Mouse (Mus musculus) stomach, embryonic 16.5 days (tissue): ENCODE measurements around the gene Exosc10. TPM values are rescaled to one million over a fixed set of nuclear protein-coding genes. Genes with fewer than 3 reads are reported as not detected.

Source experiments
- ATAC-seq: fragments of 200-750 bp; cut with Nextera tagmentation; 2 replicates; pipeline ENCODE4 v1.8.0; 2017; ENCODE audit warnings: moderate number of reproducible peaks, moderate TSS enrichment; ENCODE audit not compliant: insufficient read depth, low FRiP score
- H3K27ac ChIP-seq: fragments of 300-500 bp; sonication (generic); 2 replicates; pipeline ENCODE4 v1.5.1; 2014; ENCODE audit warnings: low read length
- H3K27me3 ChIP-seq: fragments of 300-500 bp; sonication (generic); 2 replicates; pipeline ENCODE4 v1.6.1; 2014; ENCODE audit warnings: low read length, control low read depth, mixed read lengths; ENCODE audit not compliant: control insufficient read depth, insufficient read depth
- H3K36me3 ChIP-seq: fragments of 300-500 bp; sonication (generic); 2 replicates; pipeline ENCODE4 v1.6.1; 2014; ENCODE audit warnings: low read length; ENCODE audit not compliant: control insufficient read depth, insufficient read depth
- H3K4me1 ChIP-seq: fragments of 300-500 bp; sonication (generic); 2 replicates; pipeline ENCODE4 v1.6.1; 2014; ENCODE audit warnings: low read length, control low read depth, mixed read lengths; ENCODE audit not compliant: control insufficient read depth, insufficient read depth
- H3K4me2 ChIP-seq: fragments of 300-500 bp; sonication (generic); 2 replicates; pipeline ENCODE4 v1.6.1; 2014; ENCODE audit warnings: low read depth, low read length, mixed read lengths
- H3K4me3 ChIP-seq: fragments of 300-500 bp; sonication (generic); replicated peaks from 2 replicates; pipeline ENCODE4 v1.5.1; 2014; ENCODE audit warnings: mild to moderate bottlenecking, low read length
- H3K9ac ChIP-seq: fragments of 300-500 bp; sonication (generic); 2 replicates; pipeline ENCODE4 v1.6.1; 2014; ENCODE audit warnings: low read length
- H3K9me3 ChIP-seq: fragments of 300-500 bp; sonication (generic); replicated peaks from 2 replicates; pipeline ENCODE4 v1.6.1; 2016; ENCODE audit warnings: low read length, control low read depth; ENCODE audit not compliant: control insufficient read depth
- WGBS: fragments of 180-500 bp; shearing (Covaris S2); extraction: QIAGEN DNeasy Blood & Tissue Kit; methylation state at CpG from one replicate; pipeline ENCODE4 v1.1.7; 2014; 5-methylcytosine and 5-hydroxymethylcytosine counted together
- polyA plus RNA-seq: library from polyadenylated mRNA; unstranded; fragments of >200 nt; fragmentation: Nextera tagmentation; extraction: Ambion mirVana; gene quantifications from 2 replicates; pipeline ENCODE4 v1.2.1, GENCODE M21; 2015

Gene Exosc10
- polyA plus RNA-seq, 1 experiment from 2014 or later: 76.3 TPM

DNA sequence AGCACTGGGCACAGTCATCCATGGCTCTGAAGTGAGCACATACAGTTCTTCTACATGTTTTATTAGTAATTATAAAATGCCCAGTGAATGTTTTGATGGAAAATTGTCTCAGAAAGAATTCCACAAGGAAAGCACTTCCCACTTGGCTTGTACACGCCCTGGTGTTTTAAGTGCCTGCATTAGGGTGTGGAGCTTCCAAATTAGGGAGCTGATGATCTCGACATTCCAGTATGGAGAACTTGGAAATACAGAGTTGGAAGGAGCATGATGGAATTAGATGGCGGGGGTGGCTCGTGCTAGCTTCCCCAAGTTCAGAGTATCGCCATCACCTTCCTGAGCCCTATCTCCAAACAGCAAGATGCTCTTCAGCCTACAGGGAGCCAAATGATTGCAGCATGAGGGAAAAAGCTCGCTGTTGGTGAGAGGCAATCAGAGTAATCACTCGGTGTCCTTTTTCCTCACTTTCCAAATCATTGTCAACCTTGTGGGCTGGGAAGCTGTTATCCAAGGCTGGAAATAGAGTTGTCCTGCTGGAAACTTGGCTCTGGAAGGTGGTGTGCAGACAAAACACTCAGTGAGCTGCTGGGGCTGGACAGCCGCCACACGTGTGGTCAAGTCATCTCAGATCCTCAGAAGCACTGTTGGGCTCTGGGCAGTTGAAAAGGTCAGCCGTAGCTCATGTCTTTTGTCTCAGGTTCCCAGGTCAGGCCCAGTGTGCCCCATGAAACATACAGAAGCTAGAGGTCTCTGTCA lies 30.9 kb upstream of the Exosc10 start:
- H3K4me3 ChIP-seq: no peak overlapping the region
- H3K9me3 ChIP-seq: no peaks in the 10 kb centered on the region
- WGBS: 88% methylated on average over 10 of the region's 10 CpGs
- H3K27me3 ChIP-seq: no peaks in the 10 kb centered on the region
- ATAC-seq: no peak
- H3K4me1 ChIP-seq: no peaks in the 10 kb centered on the region
- peaks cover 23% of the 10 kb centered on the region for H3K36me3 ChIP-seq
- no peak overlapping the region for H3K4me2 ChIP-seq
- H3K27ac ChIP-seq: no peak overlapping the region
- no peak overlapping the region for H3K9ac ChIP-seq

DNA sequence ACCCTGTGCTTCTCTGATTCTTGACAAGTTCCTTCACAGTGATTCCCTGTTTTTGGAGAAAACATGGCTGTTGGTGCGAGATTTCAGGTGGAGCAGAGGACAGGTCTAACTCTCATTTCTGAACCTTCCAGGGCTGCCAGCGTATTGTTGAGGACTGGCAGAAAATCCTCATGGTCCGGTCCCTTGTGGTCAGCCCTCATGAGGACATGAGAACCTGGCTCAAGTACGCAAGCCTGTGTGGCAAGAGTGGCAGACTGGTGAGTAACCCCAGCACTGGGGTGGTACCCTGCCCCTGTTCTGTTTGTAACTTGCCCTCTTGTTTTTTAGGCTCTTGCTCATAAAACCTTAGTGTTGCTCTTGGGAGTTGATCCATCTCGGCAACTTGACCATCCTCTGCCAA lies 27.9 kb upstream of the Exosc10 start:
- H3K27ac ChIP-seq: no peak overlapping the region
- H3K27me3 ChIP-seq: no peaks in the 10 kb centered on the region
- peaks cover 27% of the 10 kb centered on the region for H3K36me3 ChIP-seq
- no peak overlapping the region for H3K4me3 ChIP-seq
- 94% methylated on average over 5 of the region's 5 CpGs for WGBS
- no peak overlapping the region for H3K4me2 ChIP-seq
- H3K9ac ChIP-seq: no peak overlapping the region
- ATAC-seq: no peak
- no peaks in the 10 kb centered on the region for H3K9me3 ChIP-seq
- H3K4me1 ChIP-seq: no peaks in the 10 kb centered on the region

DNA sequence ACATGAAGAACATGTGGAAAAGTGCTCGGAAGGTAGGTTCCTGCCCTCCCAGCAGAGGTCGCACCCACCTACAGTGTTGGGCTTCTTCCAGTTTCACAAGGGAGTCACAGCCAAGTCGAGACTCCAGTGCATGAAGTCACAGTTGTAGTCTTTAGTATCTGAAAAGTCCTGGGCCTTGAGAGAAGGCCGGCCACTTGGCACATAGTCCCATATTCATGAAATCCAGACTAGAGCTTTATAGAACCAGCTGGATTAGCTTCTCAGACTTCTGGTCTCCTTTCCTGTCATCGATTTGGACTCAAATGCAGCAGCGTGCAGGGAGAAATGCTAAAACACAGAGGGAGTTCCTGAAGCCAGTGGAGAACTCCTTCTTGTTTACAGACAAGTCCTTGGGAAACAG lies 27.5 kb upstream of the Exosc10 start:
- Histone ChIP-seq H3K9ac (no peak overlapping the region), H3K4me3 (no peak overlapping the region), H3K27ac (no peak overlapping the region), H3K27me3 (no peaks in the 10 kb centered on the region), H3K4me2 (no peak overlapping the region), H3K9me3 (no peaks in the 10 kb centered on the region), H3K36me3 (peaks cover 24% of the 10 kb centered on the region), H3K4me1 (no peaks in the 10 kb centered on the region)
- WGBS: 86% methylated on average over 6 of the region's 6 CpGs
- no peak for ATAC-seq

DNA sequence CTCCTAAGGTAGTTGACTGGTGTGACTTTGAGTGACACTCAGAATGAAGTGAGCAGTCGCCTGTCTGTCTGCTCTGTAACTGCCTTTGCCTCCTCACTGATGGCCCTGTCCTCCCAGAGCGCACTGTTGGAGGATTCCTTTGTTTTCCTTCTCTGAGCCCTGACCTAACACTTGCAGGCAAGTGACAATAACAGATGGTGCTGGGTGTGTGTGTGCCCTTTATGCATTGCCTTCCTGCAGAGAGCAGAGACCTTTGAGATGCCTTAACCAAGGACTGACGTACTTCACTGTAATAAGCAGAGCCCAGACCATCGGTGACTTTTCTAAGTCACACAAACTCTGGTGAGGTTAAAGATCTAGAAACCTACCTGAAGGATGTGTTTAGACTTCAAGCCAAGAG lies 26.9 kb upstream of the Exosc10 start:
- Histone ChIP-seq H3K4me1 (no peaks in the 10 kb centered on the region), H3K9me3 (no peaks in the 10 kb centered on the region), H3K4me2 (no peak overlapping the region), H3K27me3 (no peaks in the 10 kb centered on the region), H3K9ac (no peak overlapping the region), H3K27ac (no peak overlapping the region), H3K36me3 (peaks cover 18% of the 10 kb centered on the region), H3K4me3 (no peak overlapping the region)
- ATAC-seq: no peak
- WGBS: 66% methylated on average over 4 of the region's 4 CpGs

DNA sequence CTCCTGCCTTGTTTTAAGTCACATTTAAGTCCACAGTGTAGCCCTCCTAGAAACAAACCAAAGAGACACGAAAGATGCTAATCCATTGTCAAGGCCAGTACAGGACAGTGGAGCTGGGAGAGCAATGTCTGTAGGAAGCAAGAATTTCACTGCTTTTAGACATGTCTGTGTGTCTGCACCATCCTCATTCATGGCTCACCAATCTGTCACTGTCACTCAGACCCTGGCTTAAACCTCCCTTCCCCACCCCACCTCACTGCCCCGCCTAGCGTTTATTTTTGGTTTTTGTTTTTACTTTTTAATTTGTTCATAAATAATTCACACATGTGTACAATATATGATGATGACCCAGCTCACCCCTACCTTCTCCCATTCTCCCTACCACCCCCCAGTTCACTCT lies 25.7 kb upstream of the Exosc10 start:
- H3K4me3 ChIP-seq: no peak overlapping the region
- ATAC-seq: no peak
- no peak overlapping the region for H3K4me2 ChIP-seq
- H3K27ac ChIP-seq: no peak overlapping the region
- no peaks in the 10 kb centered on the region for H3K27me3 ChIP-seq
- WGBS: 89% methylated on average over 3 of the region's 3 CpGs
- H3K4me1 ChIP-seq: no peaks in the 10 kb centered on the region
- peaks cover 9% of the 10 kb centered on the region; the same call in 1 of the 2 replicates for H3K36me3 ChIP-seq
- H3K9ac ChIP-seq: no peak overlapping the region
- no peaks in the 10 kb centered on the region for H3K9me3 ChIP-seq

DNA sequence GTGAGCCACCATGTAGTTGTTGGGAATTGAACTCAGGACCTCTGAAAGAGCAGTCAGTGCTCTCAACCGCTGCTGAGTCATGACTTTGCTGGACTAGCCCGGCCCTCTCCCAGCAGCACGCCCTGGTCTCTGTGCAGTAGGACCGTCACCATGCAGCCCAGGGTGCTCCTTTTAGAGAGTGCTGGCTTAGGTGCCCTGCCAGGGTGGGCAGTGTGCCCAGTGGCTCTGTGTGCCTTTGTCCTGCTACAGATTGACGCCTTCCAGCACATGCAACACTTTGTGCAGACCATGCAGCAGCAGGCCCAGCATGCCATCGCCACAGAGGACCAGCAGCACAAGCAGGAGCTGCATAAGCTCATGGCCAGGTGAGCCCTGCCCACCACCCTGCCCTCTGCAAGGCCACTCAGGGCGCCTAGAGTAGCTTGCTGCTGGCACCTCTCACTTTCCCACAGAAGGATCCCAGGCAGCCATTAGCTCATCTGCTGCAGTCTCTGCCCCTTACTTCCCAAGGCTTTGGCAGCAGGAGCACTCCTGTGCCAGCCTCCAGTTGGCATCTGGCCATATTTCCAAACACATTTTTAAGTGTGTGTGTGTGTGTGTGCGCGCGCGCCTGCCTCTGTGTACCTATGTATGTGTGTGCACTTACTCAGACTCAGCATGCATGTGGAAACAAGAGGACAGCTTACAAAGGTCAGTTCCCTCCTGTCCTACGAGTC lies 24.5 kb upstream of the Exosc10 start:
- Histone ChIP-seq H3K9me3 (no peaks in the 10 kb centered on the region), H3K4me2 (no peak overlapping the region), H3K36me3 (peaks cover 9% of the 10 kb centered on the region; the same call in 1 of the 2 replicates), H3K4me3 (no peak overlapping the region), H3K9ac (no peak overlapping the region), H3K27ac (no peak overlapping the region), H3K4me1 (no peaks in the 10 kb centered on the region), H3K27me3 (no peaks in the 10 kb centered on the region)
- WGBS: 90% methylated on average over 12 of the region's 12 CpGs
- ATAC-seq: 0 out of 2 replicates have a peak, but pooled peaks have one; percentile 31

DNA sequence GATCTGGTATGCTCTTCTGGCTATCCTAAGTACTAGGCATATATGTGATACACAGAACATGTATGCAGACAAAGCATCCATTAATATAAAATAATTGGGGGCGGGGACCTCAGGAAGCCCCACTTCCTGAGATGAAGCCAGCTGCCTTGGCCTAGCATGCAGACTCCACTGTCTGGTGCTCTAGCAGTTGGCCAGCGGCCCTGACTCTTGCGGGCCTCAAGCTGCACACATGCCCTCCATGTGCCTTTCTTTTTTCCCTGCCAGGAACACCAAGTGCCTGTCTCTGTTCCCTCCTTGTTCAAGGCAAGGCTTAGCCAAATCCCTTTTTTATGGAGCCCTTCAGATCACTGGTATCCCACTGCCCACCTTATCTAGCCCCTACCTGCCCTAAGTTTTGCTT lies 22.4 kb upstream of the Exosc10 start:
- H3K27ac ChIP-seq: no peak overlapping the region
- no peak overlapping the region for H3K4me2 ChIP-seq
- no peaks in the 10 kb centered on the region for H3K4me1 ChIP-seq
- ATAC-seq: no peak
- H3K4me3 ChIP-seq: no peak overlapping the region
- H3K9ac ChIP-seq: no peak overlapping the region
- peaks cover 19% of the 10 kb centered on the region; the same call in 1 of the 2 replicates for H3K36me3 ChIP-seq
- WGBS: 83% methylated on average over 3 of the region's 3 CpGs
- no peaks in the 10 kb centered on the region for H3K9me3 ChIP-seq
- H3K27me3 ChIP-seq: no peaks in the 10 kb centered on the region

DNA sequence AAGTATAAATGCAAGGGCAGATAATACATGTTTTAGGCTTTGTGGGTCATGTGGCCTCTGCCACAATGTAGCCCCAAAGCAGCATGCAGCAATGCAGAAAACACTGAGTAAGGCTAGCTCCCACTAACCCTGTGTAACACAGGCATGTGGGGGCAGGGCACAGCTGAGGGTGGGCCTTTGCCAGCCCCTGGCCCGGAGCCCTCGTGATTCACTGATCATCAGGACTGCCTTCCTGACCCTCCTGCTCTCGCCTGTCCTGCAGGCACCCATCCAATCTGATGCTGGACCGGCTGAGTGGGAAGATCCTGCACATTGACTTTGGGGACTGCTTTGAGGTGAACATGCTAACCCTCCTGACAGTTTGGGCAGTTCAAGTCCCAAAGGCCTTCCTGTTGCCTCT lies 9.1 kb upstream of the Exosc10 start:
- no peak overlapping the region for H3K4me2 ChIP-seq
- WGBS: 77% methylated on average over 4 of the region's 4 CpGs
- no peak overlapping the region for H3K4me3 ChIP-seq
- no peaks in the 10 kb centered on the region for H3K27me3 ChIP-seq
- no peak overlapping the region for H3K9ac ChIP-seq
- peaks cover 27% of the 10 kb centered on the region for H3K36me3 ChIP-seq
- no peak overlapping the region for H3K27ac ChIP-seq
- no peak for ATAC-seq
- no peaks in the 10 kb centered on the region for H3K9me3 ChIP-seq
- no peaks in the 10 kb centered on the region for H3K4me1 ChIP-seq

DNA sequence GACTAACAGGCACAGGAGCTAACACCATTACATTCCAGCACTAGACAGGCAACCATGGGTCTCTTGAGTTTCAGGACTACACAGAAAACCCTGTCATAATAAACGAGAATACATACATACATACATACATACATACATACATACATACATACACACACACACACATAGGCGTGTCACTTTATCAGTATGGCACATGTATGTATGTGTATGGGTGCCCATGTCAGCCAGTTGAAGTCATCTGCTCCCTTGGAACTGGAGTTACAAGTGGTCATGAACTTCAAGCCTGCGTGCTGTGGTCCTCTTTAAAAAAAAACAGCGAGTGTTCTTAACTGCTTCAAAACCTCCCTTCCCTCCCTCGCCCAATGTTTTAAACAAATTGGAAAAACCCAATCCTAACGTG lies 463 bp upstream of the Exosc10 start:
- ATAC-seq: no peak
- WGBS: 29% methylated on average over 6 of the region's 6 CpGs
- Histone ChIP-seq H3K4me1 (peaks cover 6% of the 10 kb centered on the region), H3K4me3 (peak overlapping the region; percentile 61), H3K4me2 (peak overlapping the region; percentile 76), H3K9ac (peak overlapping the region; percentile 87), H3K27me3 (no peaks in the 10 kb centered on the region), H3K9me3 (no peaks in the 10 kb centered on the region), H3K27ac (peak overlapping the region; percentile 84), H3K36me3 (peaks cover 13% of the 10 kb centered on the region; the same call in 1 of the 2 replicates)
